Mouse (Mus musculus): ENCODE data around the gene Robo1.

Robo1 gene

DNA sequence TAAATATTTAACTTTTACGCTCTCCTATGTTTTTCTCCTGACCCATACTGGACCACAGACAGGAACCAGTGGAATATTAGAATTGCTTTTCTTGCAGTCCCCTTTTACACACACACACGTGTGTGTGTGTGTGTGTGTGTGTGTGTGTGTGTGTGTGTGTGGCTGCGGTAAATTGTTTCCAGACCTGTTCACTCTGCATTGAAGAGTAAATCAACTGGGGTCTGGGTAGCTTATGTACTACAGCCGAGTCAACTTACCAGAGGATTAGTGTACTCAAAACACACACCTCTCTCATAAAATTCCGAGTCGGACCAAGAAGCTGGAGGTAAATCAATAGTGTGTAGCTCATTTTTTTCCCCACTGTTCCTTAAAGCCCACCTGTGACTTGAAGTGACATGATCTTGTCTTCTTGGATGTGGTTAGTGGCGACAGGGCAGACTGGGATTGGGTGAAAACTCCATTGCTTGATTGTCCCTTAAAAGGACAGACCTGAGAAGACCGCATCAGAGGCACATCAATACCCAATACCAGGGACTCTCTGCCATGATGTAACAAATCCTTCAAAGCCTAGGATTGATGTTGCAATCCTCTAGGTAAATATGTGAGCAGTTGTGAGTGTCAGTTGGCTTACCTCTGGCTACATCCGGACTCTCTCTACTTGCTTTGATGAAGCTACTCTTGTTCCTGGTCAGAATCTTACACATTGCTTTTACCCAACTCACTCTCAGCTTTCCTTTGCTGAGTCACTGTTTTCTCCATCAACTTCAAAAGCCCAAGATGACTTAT lies 457.2 kb downstream of the Robo1 start:
- no peak for DNase-seq

DNA sequence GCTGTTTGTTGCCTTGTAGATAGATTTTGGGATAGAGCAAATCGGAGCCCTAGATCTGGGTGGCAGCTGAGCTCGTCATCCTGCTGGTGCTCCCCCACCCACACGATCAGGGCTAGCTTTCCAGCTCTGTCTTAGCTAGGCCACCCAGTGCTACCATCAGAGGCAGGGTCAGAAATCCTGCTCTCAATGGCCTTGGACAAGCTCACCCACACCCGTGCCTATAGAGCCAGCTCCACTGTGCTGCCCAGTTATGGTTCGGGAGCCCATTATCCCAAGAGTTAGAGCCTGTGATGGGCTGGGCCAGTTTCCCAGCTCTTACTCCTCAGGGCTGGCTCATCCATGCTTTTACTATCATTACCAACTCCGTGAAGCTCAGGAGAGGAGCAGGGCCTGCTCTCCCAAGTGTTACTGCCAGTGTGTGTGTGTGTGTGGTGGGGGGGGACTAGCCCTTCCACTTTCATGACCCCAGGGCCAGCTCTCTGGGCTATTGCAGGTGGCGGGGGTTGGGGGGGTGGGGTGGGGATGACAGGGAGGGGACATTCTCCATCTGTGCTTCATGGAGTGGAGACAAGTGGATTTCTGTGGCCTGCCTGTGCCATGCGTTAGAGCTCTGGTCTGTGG lies 461.2 kb downstream of the Robo1 start:
- no peak for DNase-seq

GRCm38 (mm10) chr16:72772348-72772747 lies 464.2 kb downstream of the Robo1 start:
- DNase-seq, result no peak

GRCm38 (mm10) chr16:72773034-72773433 lies 464.9 kb downstream of the Robo1 start:
- no peak for DNase-seq

DNA sequence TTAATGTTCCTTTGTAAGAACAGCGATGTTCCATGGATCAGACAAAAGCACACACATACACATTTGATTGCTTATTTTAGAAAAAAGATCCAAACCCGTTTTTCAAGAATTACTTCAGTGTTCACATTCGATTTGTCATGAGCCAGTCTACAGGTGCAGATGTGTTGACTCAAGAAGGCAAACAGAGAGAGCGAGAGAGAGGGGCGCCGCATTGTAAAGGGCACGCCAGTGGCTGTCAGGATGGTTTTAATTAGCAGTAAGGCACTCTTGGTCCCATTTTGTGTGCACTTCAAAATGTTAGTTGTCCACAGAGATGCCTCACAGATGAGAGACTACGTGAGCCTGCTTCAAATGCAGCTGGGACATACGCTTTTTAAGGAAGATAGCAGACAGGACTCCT lies 470.4 kb downstream of the Robo1 start:
- no peak for DNase-seq

GRCm38 (mm10) chr16:72782171-72782570 lies 474.1 kb downstream of the Robo1 start:
- no peak for DNase-seq

DNA sequence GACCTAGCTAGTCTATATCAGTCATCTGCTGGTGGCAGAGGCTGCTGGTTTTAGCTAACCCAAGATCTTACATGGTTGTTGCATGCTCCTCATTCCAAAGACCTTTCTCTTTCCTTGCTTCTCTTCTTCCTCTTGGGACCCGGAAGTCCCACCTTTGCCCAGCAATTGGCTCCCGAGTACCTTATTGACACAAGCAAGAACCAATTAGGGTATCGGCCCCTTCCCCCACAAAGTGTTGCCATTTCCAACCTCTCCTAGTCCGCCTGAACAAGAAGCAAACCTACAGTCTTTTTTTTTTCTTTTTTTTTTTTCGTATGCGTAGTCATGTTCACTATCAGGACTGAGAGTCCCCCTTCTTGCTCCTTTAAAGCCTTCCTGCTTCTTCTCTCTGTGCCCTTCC lies 478.0 kb downstream of the Robo1 start:
- DNase-seq, result no peak

- DNase-seq, result no peak
Observed at GRCm38 (mm10) chr16:72786636-72787035, 478.5 kb downstream of the Robo1 start.

- DNase-seq, result no peak
Observed at GRCm38 (mm10) chr16:72788017-72788416, 479.9 kb downstream of the Robo1 start.

DNA sequence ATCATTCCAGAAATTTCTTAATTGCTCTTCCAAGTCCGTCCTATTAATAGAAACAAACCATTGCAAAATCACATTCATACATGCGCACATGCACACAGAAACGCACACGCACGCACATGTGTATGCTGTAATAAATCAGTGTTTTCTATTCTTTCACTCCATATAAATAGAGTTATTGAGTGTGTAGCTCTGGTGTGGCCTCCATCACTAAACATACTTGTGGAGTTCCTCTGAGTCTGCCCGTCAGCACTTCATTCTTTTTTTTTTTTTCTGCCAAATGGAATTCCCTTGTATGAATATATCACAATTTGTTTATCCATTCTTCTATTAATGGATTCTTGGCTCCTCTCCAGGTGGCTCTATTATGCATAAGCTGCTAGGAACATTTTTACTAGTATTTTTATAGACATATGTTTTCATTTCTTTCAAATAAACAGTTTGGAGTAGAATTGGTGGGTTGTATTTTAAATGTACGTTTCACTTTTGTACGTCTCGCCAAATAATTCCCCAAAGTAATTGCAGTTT lies 483.1 kb downstream of the Robo1 start:
- DNase-seq, result no peak

GRCm38 (mm10) chr16:72794692-72795378 lies 486.7 kb downstream of the Robo1 start:
- DNase-seq, result no peak

DNA sequence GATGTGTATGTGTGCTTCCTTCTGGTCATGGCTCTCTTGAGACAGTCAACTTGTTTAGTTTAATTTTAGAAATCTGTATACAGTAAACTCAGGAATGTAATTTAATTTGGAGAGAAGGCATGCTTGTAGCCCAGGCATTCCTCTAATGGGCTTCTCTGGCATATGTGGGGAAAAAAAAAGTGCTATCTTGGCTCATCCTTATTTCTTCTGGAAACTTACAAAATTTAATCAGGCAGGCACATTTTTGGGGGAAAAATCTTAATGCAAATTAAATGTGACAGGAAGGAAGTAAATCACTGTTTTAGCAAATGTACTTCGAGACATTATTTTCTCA lies 487.2 kb downstream of the Robo1 start:
- no peak for DNase-seq

GRCm38 (mm10) chr16:72798405-72798949 lies 490.4 kb downstream of the Robo1 start:
- no peak for DNase-seq

DNA sequence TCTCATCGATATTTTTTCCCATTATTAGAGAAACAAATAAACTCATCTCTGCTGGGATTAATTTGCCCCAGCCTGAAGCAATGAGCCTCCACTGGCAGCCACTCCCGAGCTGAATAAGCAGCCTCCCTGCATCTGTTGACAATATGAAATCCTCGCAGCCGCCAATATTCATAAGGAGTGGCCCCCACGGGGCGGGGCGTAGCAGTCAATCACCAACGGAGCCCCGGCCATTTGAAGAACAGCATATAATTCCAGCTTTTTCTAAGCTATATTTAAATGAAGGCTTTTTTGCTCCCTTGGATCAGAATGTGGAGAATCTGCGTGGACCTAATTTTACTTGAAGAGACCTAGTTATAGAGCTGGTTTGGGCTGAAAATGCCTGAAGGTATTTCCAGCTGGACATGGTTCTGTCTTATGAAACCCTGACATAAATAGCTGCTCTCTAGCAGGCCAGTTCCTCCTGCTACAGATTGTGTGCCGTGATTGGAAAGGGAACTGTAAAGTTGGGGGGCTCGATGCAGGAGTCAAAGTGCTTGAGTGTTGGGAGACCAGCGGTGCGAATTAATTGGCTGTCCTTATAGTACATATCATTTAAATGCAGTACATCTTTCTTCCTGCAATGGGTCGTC lies 492.1 kb downstream of the Robo1 start:
- DNase-seq, result no peak

- DNase-seq, result no peak
Observed at GRCm38 (mm10) chr16:72800788-72801187, 492.7 kb downstream of the Robo1 start.

DNA sequence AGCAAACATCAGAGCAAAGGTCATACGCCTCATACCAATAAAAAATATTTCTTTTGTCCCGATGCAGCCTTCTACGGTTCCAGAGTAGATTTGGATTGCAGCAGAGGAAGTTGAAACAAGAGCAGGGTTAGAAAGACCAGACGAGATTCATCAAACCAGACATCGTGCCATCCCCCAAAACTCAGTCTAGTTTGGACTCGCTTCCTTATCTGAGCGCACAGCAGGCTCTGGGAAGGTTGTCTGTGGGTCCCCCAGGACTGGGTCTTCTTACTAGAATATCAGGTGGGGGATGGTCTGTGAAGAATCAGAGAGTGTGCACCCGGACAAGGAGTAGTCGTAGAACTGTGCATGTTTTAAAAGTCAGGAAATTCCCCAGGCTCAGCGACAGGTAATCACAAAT lies 500.2 kb downstream of the Robo1 start:
- DNase-seq, result no peak

DNA sequence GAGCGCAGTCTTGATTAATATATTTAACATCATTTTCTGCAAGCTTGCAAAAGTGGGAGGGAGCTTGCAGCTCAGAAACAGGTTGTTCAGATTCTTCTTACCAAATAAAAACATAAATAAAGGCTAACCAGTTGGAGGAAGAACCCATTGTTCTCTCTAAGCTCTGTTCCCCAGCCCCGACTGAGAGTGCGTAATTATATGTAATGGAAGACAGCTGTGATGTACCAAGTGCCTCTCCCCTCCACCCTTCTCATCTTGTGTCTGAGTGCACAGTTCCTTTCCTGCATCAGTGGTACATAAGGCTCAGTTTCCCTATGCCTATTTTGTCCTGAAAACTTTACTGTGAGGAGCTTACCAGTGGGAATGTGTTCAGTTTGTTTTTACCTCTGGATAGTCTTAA lies 502.8 kb downstream of the Robo1 start:
- no peak for DNase-seq

- DNase-seq, result no peak
Observed at GRCm38 (mm10) chr16:72811494-72811893, 503.4 kb downstream of the Robo1 start.

- no peak for DNase-seq
Observed at GRCm38 (mm10) chr16:72811908-72812307, 503.8 kb downstream of the Robo1 start.

DNA sequence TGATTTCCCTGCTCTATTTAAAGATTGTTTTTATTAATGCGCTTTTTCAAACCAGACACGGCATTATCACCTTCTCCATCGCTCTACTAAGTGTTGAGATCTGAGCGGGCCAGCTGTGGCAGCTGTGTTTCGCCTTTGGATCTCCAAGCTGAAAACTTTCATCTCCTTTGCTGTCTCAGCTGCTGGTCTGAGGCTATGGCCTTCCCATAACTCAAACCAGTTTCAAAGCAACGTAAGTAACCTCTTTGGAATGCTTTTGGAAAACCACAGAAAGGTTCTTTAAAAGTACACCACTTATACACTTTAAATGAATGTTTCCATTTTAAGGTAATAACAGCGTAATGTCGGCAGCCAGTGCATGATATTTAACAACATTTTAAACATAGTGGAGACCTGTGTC lies 520.3 kb downstream of the Robo1 start:
- no peak for DNase-seq

DNA sequence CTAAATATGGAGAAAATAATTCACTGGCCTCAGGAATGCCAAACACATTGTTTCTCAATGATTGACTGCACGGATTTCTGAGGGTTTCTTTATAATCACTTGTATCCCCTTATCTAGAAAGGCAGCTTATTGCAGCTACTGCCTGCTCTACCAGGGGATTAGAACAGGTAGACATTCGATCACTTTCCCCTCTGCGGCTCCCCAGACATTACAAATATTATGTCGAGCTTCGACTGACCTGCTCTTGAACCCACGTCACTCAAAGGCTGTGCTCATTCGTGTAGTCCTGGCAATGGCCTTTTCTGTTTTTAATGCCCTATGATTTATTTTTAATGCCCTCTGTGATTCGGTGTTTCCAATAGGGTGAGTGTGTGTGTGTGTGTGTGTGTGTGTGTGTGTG lies 521.4 kb downstream of the Robo1 start:
- DNase-seq, result no peak

GRCm38 (mm10) chr16:72830394-72831056 lies 522.4 kb downstream of the Robo1 start:
- no peak for DNase-seq

DNA sequence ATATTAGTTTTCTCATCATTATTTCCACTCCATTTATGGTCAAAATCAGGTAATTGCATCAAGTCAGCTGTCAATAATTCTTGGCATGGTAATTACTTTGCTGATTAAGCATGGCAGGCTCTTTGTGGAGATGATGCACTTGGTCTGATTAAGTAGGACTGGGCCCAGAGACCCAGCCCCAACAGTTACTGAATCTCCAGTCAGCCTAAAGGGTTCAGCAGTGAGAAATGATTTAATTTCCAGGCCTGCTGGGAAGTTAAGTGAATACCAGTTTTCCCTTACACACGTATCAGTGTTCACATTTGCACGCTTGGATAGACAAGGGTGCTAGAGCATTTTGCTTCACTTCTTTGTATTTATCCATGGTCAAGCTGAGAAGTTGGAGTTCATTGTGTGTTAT lies 526.2 kb downstream of the Robo1 start:
- no peak for DNase-seq
